Mouse (Mus musculus) monocyte, adult 59 days (primary cell): ENCODE data around the gene Pnma5. TPM values are rescaled to one million over a fixed set of nuclear protein-coding genes. Genes with fewer than 3 reads are reported as not detected.

Source experiments
- total RNA-seq, 2 experiments: library from RNA; stranded (reverse); gene quantifications; one replicate each; pipeline ENCODE4 v1.2.4; 2023

Gene Pnma5
- total RNA-seq, result under 1 TPM in 1 of 2 experiments, not detected in 1; 0.67 TPM

GRCm38 (mm10) chrX:73037003-73037402, at the start of gene Pnma5:
TSS of gene Pnma5 (minus strand) at chrX:73037103.

GRCm38 (mm10) chrX:73082267-73083055, 45.6 kb upstream of the Pnma5 start, which contains the start of gene Xlr4a:
TSS of gene Xlr4a (minus strand) at chrX:73082478.

GRCm38 (mm10) chrX:73064415-73064793, 27.5 kb upstream of the Pnma5 start, which contains the start of gene Pnma3:
TSS of gene Pnma3 (plus strand) at chrX:73064787.

GRCm38 (mm10) chrX:72986841-72987519, 49.9 kb downstream of the Pnma5 start, which contains the start of gene Zfp185:
TSS of gene Zfp185 (plus strand) at chrX:72987339.

Other genes starting within 250 kb of the Pnma5 start
- not detected for gene Gabrq, start 211.9 kb downstream of the Pnma5 start, total RNA-seq
- 10 to 100 TPM; 19.9 to 24.0 TPM for gene Cetn2, start 118.7 kb downstream of the Pnma5 start, total RNA-seq
- 10 to 100 TPM; 11.7 to 12.8 TPM for gene Nsdhl, start 118.5 kb downstream of the Pnma5 start, total RNA-seq
- gene Zfp185, start 49.8 kb downstream of the Pnma5 start, total RNA-seq, result under 1 TPM in 1 of 2 experiments, not detected in 1; 0.21 TPM
- gene Pnma3, start 27.7 kb upstream of the Pnma5 start, total RNA-seq, result not detected
- 1 to 10 TPM; 2.9 to 5.5 TPM for gene Xlr4a, start 45.4 kb upstream of the Pnma5 start, total RNA-seq
- not detected for gene Xlr3a, start 60.0 kb upstream of the Pnma5 start, total RNA-seq
- not detected for gene Gm14685, start 79.9 kb upstream of the Pnma5 start, total RNA-seq
- gene Xlr5b, start 111.7 kb upstream of the Pnma5 start, total RNA-seq, result not detected
- not detected for gene DXBay18, start 112.3 kb upstream of the Pnma5 start, total RNA-seq
- gene Spin2d, start 139.9 kb upstream of the Pnma5 start, total RNA-seq, result not detected
- gene Xlr3b, start 155.1 kb upstream of the Pnma5 start, total RNA-seq, result 10 to 100 TPM in 1 of 2 experiments, 1 to 10 TPM in 1; 2.1 to 12.0 TPM
- gene Xlr4b, start 177.2 kb upstream of the Pnma5 start, total RNA-seq, result 1 to 10 TPM; 5.7 to 7.0 TPM
- gene F8a, start 191.2 kb upstream of the Pnma5 start, total RNA-seq, result 1 to 10 TPM; 6.2 to 7.9 TPM
- gene Xlr4c, start 206.0 kb upstream of the Pnma5 start, total RNA-seq, result 1 to 10 TPM in 1 of 2 experiments, under 1 TPM in 1; 0.68 to 9.7 TPM
- gene Xlr3c, start 228.3 kb upstream of the Pnma5 start, total RNA-seq, result not detected